Mouse (Mus musculus): Measurements from ENCODE around the gene Agap1. TPM values are rescaled to one million over a fixed set of nuclear protein-coding genes. Genes with fewer than 3 reads are reported as not detected.
A peak's percentile ranks its signal among the peaks of the same experiment; 100 is the strongest.

Gene Agap1
- polyA plus RNA-seq, 1 experiment from 2014 or later: 41.4 TPM

- H3K27ac ChIP-seq (ENCODE audit: low read depth, low read length): peak overlapping the region; percentile 25; the same call in 1 of the 2 replicates
- H3K9me3 ChIP-seq (ENCODE audit: control insufficient read depth, low read length): no peaks in the 10 kb centered on the region
- no peaks in the 10 kb centered on the region for H3K27me3 ChIP-seq (ENCODE audit: control insufficient read depth, insufficient read depth, low read length)
- peak; percentile 34; the same call in 1 of the 2 replicates for ATAC-seq (ENCODE audit: low FRiP score)
- no peak overlapping the region for H3K4me3 ChIP-seq (ENCODE audit: low read depth, low read length)
- DNase-seq (ENCODE audit: low spot score): peak; percentile 51
- H3K9ac ChIP-seq (ENCODE audit: low read depth, low read length): no peak overlapping the region
- peaks cover 15% of the 10 kb centered on the region for H3K4me1 ChIP-seq (replicated peaks; ENCODE audit: control insufficient read depth, insufficient read depth, low read length)
- H3K36me3 ChIP-seq (ENCODE audit: control insufficient read depth, insufficient read depth, low read length): no peaks in the 10 kb centered on the region
- WGBS: 11% methylated on average over 5 of the region's 5 CpGs
- 0 out of 2 replicates have a peak overlapping the region, but pooled peaks have one; percentile 19 for H3K4me2 ChIP-seq (replicated peaks; ENCODE audit: low read depth, low read length)
Measured at GRCm38 (mm10) chr1:89876346-89877072, 421.9 kb downstream of the Agap1 start.

- no peak for ATAC-seq (ENCODE audit: low FRiP score)
- Histone ChIP-seq H3K27ac (ENCODE audit: low read depth, low read length) (no peak overlapping the region), H3K9ac (ENCODE audit: low read depth, low read length) (no peak overlapping the region), H3K4me2 (replicated peaks; ENCODE audit: low read depth, low read length) (no peak overlapping the region), H3K36me3 (ENCODE audit: control insufficient read depth, insufficient read depth, low read length) (no peaks in the 10 kb centered on the region), H3K4me3 (ENCODE audit: low read depth, low read length) (no peak overlapping the region), H3K4me1 (replicated peaks; ENCODE audit: control insufficient read depth, insufficient read depth, low read length) (peaks cover 15% of the 10 kb centered on the region), H3K9me3 (ENCODE audit: control insufficient read depth, low read length) (no peaks in the 10 kb centered on the region), H3K27me3 (ENCODE audit: control insufficient read depth, insufficient read depth, low read length) (no peaks in the 10 kb centered on the region)
- WGBS: 78% methylated on average over 11 of the region's 11 CpGs
- DNase-seq (ENCODE audit: low spot score): no peak
Measured at GRCm38 (mm10) chr1:89878496-89878895, 423.9 kb downstream of the Agap1 start.

GRCm38 (mm10) chr1:89880193-89880592, 425.6 kb downstream of the Agap1 start:
- under 1% methylated on average over 8 of the region's 8 CpGs for WGBS
- no peaks in the 10 kb centered on the region for H3K27me3 ChIP-seq (ENCODE audit: control insufficient read depth, insufficient read depth, low read length)
- ATAC-seq (ENCODE audit: low FRiP score): 0 out of 2 replicates have a peak, but pooled peaks have one; percentile 39
- H3K4me1 ChIP-seq (replicated peaks; ENCODE audit: control insufficient read depth, insufficient read depth, low read length): peaks cover 15% of the 10 kb centered on the region
- H3K27ac ChIP-seq (ENCODE audit: low read depth, low read length): no peak overlapping the region
- no peak overlapping the region for H3K4me3 ChIP-seq (ENCODE audit: low read depth, low read length)
- no peak overlapping the region for H3K9ac ChIP-seq (ENCODE audit: low read depth, low read length)
- no peaks in the 10 kb centered on the region for H3K36me3 ChIP-seq (ENCODE audit: control insufficient read depth, insufficient read depth, low read length)
- peak; percentile 39 for DNase-seq (ENCODE audit: low spot score)
- no peak overlapping the region for H3K4me2 ChIP-seq (replicated peaks; ENCODE audit: low read depth, low read length)
- no peaks in the 10 kb centered on the region for H3K9me3 ChIP-seq (ENCODE audit: control insufficient read depth, low read length)

GRCm38 (mm10) chr1:89880834-89881233, 426.2 kb downstream of the Agap1 start:
- H3K4me1 ChIP-seq (replicated peaks; ENCODE audit: control insufficient read depth, insufficient read depth, low read length): peaks cover 15% of the 10 kb centered on the region
- 48% methylated on average over 10 of the region's 10 CpGs for WGBS
- no peak for DNase-seq (ENCODE audit: low spot score)
- H3K27me3 ChIP-seq (ENCODE audit: control insufficient read depth, insufficient read depth, low read length): no peaks in the 10 kb centered on the region
- H3K4me2 ChIP-seq (replicated peaks; ENCODE audit: low read depth, low read length): no peak overlapping the region
- no peaks in the 10 kb centered on the region for H3K36me3 ChIP-seq (ENCODE audit: control insufficient read depth, insufficient read depth, low read length)
- no peak for ATAC-seq (ENCODE audit: low FRiP score)
- no peak overlapping the region for H3K9ac ChIP-seq (ENCODE audit: low read depth, low read length)
- no peaks in the 10 kb centered on the region for H3K9me3 ChIP-seq (ENCODE audit: control insufficient read depth, low read length)
- no peak overlapping the region for H3K27ac ChIP-seq (ENCODE audit: low read depth, low read length)
- H3K4me3 ChIP-seq (ENCODE audit: low read depth, low read length): no peak overlapping the region

GRCm38 (mm10) chr1:89884335-89884734, 429.7 kb downstream of the Agap1 start:
- Histone ChIP-seq H3K9ac (ENCODE audit: low read depth, low read length) (no peak overlapping the region), H3K4me2 (replicated peaks; ENCODE audit: low read depth, low read length) (no peak overlapping the region), H3K27ac (ENCODE audit: low read depth, low read length) (no peak overlapping the region), H3K9me3 (ENCODE audit: control insufficient read depth, low read length) (no peaks in the 10 kb centered on the region), H3K4me1 (replicated peaks; ENCODE audit: control insufficient read depth, insufficient read depth, low read length) (0 out of 2 replicates have a peak, but pooled peaks cover 4% of the 10 kb centered on the region), H3K27me3 (ENCODE audit: control insufficient read depth, insufficient read depth, low read length) (no peaks in the 10 kb centered on the region), H3K36me3 (ENCODE audit: control insufficient read depth, insufficient read depth, low read length) (no peaks in the 10 kb centered on the region), H3K4me3 (ENCODE audit: low read depth, low read length) (no peak overlapping the region)
- ATAC-seq (ENCODE audit: low FRiP score) (no peak), DNase-seq (ENCODE audit: low spot score) (no peak)
- 89% methylated on average over 8 of the region's 8 CpGs for WGBS

- no peak overlapping the region for H3K4me2 ChIP-seq (replicated peaks; ENCODE audit: low read depth, low read length)
- ATAC-seq (ENCODE audit: low FRiP score) (no peak), DNase-seq (ENCODE audit: low spot score) (no peak)
- H3K27ac ChIP-seq (ENCODE audit: low read depth, low read length): no peak overlapping the region
- H3K27me3 ChIP-seq (ENCODE audit: control insufficient read depth, insufficient read depth, low read length): no peaks in the 10 kb centered on the region
- no peak overlapping the region for H3K4me3 ChIP-seq (ENCODE audit: low read depth, low read length)
- no peaks in the 10 kb centered on the region for H3K36me3 ChIP-seq (ENCODE audit: control insufficient read depth, insufficient read depth, low read length)
- no peak overlapping the region for H3K9ac ChIP-seq (ENCODE audit: low read depth, low read length)
- no peaks in the 10 kb centered on the region for H3K9me3 ChIP-seq (ENCODE audit: control insufficient read depth, low read length)
- WGBS: 33% methylated on average over 4 of the region's 4 CpGs
- H3K4me1 ChIP-seq (replicated peaks; ENCODE audit: control insufficient read depth, insufficient read depth, low read length): peaks cover 2% of the 10 kb centered on the region; the same call in 1 of the 2 replicates
Measured at GRCm38 (mm10) chr1:89885696-89886095, 431.1 kb downstream of the Agap1 start.

- Histone ChIP-seq H3K27ac (ENCODE audit: low read depth, low read length) (no peak overlapping the region), H3K9ac (ENCODE audit: low read depth, low read length) (no peak overlapping the region), H3K27me3 (ENCODE audit: control insufficient read depth, insufficient read depth, low read length) (no peaks in the 10 kb centered on the region), H3K4me2 (replicated peaks; ENCODE audit: low read depth, low read length) (no peak overlapping the region), H3K36me3 (ENCODE audit: control insufficient read depth, insufficient read depth, low read length) (no peaks in the 10 kb centered on the region), H3K9me3 (ENCODE audit: control insufficient read depth, low read length) (no peaks in the 10 kb centered on the region), H3K4me3 (ENCODE audit: low read depth, low read length) (no peak overlapping the region), H3K4me1 (replicated peaks; ENCODE audit: control insufficient read depth, insufficient read depth, low read length) (peaks cover 14% of the 10 kb centered on the region)
- ATAC-seq (ENCODE audit: low FRiP score): no peak
- WGBS: 83% methylated on average over 6 of the region's 6 CpGs
- no peak for DNase-seq (ENCODE audit: low spot score)
Measured at GRCm38 (mm10) chr1:89891400-89891799, 436.8 kb downstream of the Agap1 start.

GRCm38 (mm10) chr1:89892281-89892680, 437.7 kb downstream of the Agap1 start:
- WGBS: 26% methylated on average over 7 of the region's 7 CpGs
- no peak overlapping the region for H3K27ac ChIP-seq (ENCODE audit: low read depth, low read length)
- no peaks in the 10 kb centered on the region for H3K27me3 ChIP-seq (ENCODE audit: control insufficient read depth, insufficient read depth, low read length)
- peak; percentile 72 for DNase-seq (ENCODE audit: low spot score)
- no peaks in the 10 kb centered on the region for H3K9me3 ChIP-seq (ENCODE audit: control insufficient read depth, low read length)
- no peaks in the 10 kb centered on the region for H3K36me3 ChIP-seq (ENCODE audit: control insufficient read depth, insufficient read depth, low read length)
- peak; percentile 81 for ATAC-seq (ENCODE audit: low FRiP score)
- H3K4me3 ChIP-seq (ENCODE audit: low read depth, low read length): no peak overlapping the region
- H3K4me2 ChIP-seq (replicated peaks; ENCODE audit: low read depth, low read length): no peak overlapping the region
- H3K9ac ChIP-seq (ENCODE audit: low read depth, low read length): no peak overlapping the region
- peaks cover 14% of the 10 kb centered on the region for H3K4me1 ChIP-seq (replicated peaks; ENCODE audit: control insufficient read depth, insufficient read depth, low read length)

- Histone ChIP-seq H3K36me3 (ENCODE audit: control insufficient read depth, insufficient read depth, low read length) (no peaks in the 10 kb centered on the region), H3K27me3 (ENCODE audit: control insufficient read depth, insufficient read depth, low read length) (no peaks in the 10 kb centered on the region)
Measured at GRCm38 (mm10) chr1:89895801-89896200, 441.2 kb downstream of the Agap1 start.

More at GRCm38 (mm10) chr1:89895801-89896200, 441.2 kb downstream of the Agap1 start:
- ATAC-seq (ENCODE audit: low FRiP score): no peak
- Histone ChIP-seq H3K9me3 (ENCODE audit: control insufficient read depth, low read length) (no peaks in the 10 kb centered on the region), H3K27ac (ENCODE audit: low read depth, low read length) (no peak overlapping the region), H3K4me2 (replicated peaks; ENCODE audit: low read depth, low read length) (no peak overlapping the region), H3K4me1 (replicated peaks; ENCODE audit: control insufficient read depth, insufficient read depth, low read length) (peaks cover 11% of the 10 kb centered on the region), H3K9ac (ENCODE audit: low read depth, low read length) (no peak overlapping the region), H3K4me3 (ENCODE audit: low read depth, low read length) (no peak overlapping the region)
- WGBS: 91% methylated on average over 5 of the region's 5 CpGs
- no peak for DNase-seq (ENCODE audit: low spot score)
